Mouse (Mus musculus) lung, adult 2 months (tissue): ENCODE measurements around the gene Gpr135. TPM values are rescaled to one million over a fixed set of nuclear protein-coding genes. Genes with fewer than 3 reads are reported as not detected.

Source experiments
- DNase-seq: peaks from one replicate; pipeline ENCODE4 v3.0.0; 2022
- H3K4me1 ChIP-seq: fragments of 200-500 bp; 2 replicates; pipeline ENCODE4 v1.6.1; 2011; ENCODE audit warnings: low read length; ENCODE audit not compliant: control insufficient read depth, insufficient read depth
- H3K4me3 ChIP-seq: fragments of 200-500 bp; replicated peaks from 2 replicates; pipeline ENCODE3; 2011; ENCODE audit warnings: low read depth, mild to moderate bottlenecking, control low read depth, low read length; ENCODE audit errors: extremely low read depth
- CTCF ChIP-seq: fragments of 200-500 bp; IDR thresholded peaks from 2 replicates; pipeline ENCODE4 v1.5.1; 2011; ENCODE audit warnings: mild to moderate bottlenecking, low read length, control low read depth; ENCODE audit not compliant: insufficient read depth
- POLR2A ChIP-seq: fragments of 200-500 bp; IDR thresholded peaks from 2 replicates; pipeline ENCODE4 v1.6.1; 2011; ENCODE audit warnings: low read depth, mild to moderate bottlenecking, control low read depth, low read length, borderline replicate concordance; ENCODE audit errors: extremely low read depth
- WGBS: fragments of 180-500 bp; shearing (Covaris S2); methylation state at CpG from one replicate; pipeline ENCODE4 v1.1.7; 2018; 5-methylcytosine and 5-hydroxymethylcytosine counted together
- polyA plus RNA-seq: library from polyadenylated mRNA; depleted of rRNA; stranded (reverse); fragments of >200 nt; gene quantifications from 2 replicates; pipeline ENCODE4 v1.2.3, GENCODE M21; 2012; rRNA removed

Gpr135 gene
- polyA plus RNA-seq: 1.4 and 1.9 TPM in 2 replicates

DNA sequence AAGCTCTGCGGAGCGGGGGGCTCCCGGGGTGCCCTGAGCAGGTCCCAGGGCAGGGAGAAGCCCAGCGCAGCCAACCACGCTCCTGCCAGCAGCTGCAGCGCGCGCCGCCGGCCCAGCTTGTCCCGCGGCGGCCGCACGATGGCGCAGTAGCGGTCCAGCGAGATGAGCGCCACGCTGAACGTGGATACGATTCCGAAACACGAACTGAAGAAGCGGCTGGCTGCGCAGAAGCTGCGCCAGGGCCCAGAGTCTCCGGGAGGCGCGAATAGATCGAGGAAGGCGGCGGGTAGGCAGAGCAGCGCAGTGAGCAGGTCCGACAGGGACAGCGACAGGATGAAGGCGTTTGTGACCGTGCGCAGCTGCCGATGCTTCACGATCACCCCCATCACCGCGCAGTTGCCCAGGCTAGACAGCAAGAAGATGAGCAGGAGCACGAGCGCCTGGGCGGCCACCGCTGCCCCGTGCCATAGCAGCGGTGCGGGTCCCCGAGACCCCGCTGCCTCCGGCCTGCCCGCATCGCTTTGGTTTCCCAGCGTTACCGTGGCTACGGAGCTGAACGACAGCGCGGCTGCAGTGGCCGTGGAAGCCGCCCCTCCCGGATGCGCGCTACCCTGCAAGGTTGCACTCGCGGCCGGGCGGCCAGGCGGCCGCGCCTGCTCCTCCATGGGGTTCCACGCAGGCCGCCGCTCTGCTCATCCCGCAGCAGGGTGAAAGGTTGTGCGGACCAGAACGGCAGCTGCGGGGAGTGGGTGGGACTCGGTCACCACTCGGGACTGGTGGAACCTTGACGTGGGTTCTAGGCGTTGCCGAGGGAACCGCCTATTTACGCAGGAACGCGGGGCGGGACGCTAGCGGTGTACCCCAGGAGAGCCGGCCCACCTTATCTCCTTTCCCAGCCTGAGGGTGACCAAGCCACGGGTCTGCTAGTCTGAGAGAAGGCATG is at the start of gene Gpr135:
TSS of gene Gpr135 (minus strand) at position 799 of the 943 bp plus-strand sequence.
- TF ChIP-seq CTCF: peak; percentile 57
- no peak for TF ChIP-seq POLR2A
- DNase-seq: peak; percentile 81
- peaks cover 5% of the 10 kb centered on the region for H3K4me1 ChIP-seq
- H3K4me3 ChIP-seq: peak within 1 kb of the TSS; percentile 72
- WGBS: under 1% methylated on average over 94 of the region's 94 CpGs

- TF ChIP-seq POLR2A (no peak), CTCF (no peak)
- Histone ChIP-seq H3K4me3 (no peak overlapping the region), H3K4me1 (no peaks in the 10 kb centered on the region)
- WGBS: 65% methylated on average over 21 of the region's 23 CpGs
- no peak for DNase-seq
Observed at GRCm38 (mm10) chr12:72115686-72116345, 44.9 kb upstream of the Gpr135 start.

DNA sequence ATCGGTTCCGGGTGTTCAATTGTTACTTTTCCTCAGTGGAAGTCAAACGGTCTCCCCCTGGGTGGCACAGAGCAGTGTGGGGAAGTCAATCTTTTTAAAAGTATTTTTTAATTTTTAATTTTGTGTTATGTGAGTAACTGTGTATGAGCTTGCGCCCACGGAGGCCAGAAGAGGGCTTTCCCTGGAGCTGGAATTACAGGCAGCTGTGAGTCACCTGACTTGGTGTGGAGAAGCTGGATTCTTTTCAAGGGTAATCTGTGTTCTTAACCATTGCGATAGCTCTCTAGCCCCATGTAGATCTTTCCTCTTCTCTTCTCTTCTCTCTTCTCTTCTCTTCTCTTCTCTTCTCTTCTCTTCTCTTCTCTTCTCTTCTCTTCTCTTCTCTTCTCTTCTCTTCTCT is 44.2 kb upstream of the Gpr135 start:
- Histone ChIP-seq H3K4me3 (no peak overlapping the region), H3K4me1 (no peaks in the 10 kb centered on the region)
- 65% methylated on average over 6 of the region's 6 CpGs for WGBS
- TF ChIP-seq POLR2A: no peak
- no peak for TF ChIP-seq CTCF
- no peak for DNase-seq

DNA sequence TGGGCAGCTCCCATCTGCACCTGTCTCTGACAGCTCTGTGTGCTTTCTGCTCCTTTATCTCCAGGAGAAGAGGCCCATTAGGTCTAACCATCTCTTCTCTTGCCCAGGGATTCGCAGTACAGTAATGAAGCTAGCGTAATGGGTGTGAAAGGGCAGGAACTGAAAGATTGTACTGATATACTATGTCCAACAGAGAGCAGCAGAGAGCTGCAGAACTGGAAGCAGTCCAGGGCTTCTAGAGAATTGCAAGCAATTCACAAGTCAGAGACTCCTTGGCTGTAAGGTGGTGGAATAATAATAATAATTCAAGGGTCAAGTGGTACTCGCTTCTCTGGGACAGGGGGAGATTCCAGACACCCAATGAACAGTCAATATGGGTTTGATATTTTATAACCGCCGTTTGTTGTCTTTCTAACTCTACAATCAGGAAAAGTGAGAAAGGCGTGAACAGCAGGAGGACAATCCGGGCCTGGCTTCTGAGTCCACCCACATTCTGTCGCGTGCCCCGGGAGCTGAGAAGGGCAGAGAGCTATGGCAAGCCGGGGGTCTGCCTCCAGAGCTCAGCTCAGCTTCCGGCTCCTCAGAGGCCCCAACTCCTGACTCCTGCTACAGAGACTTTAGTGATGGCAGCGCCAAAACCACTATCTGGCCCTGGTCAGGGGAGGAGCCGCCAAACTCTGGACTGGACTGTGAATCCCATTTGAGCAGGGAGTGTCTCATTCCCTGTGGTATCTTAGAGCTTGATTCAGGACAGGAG is 33.8 kb upstream of the Gpr135 start:
- H3K4me3 ChIP-seq: no peak overlapping the region

DNA sequence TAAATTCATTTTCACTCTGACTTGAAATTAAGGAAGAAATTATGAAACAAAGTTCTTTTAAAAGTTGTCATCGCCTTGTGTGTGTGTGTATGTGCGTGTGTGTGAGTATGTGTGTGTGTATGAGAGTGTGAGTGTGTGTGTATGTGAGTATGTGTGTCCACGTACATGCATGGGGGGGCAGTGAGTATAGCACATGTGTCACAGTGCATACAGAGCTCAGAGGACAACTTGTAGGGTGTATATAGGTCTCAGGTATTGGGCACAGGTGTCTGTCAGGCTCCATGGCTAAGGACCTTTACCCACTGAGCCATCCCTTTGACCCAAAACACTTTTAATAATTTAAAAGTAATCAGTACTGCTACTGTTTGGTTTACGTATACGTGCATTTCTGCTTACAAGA is 33.1 kb upstream of the Gpr135 start:
- no peak overlapping the region for H3K4me3 ChIP-seq
- no peak for DNase-seq
- WGBS: 76% methylated on average over 5 of the region's 5 CpGs

More for the DNA sequence above, 33.8 kb upstream of the Gpr135 start:
- H3K4me1 ChIP-seq: no peaks in the 10 kb centered on the region
- DNase-seq: peak; percentile 36
- 29% methylated on average over 14 of the region's 14 CpGs for WGBS
- TF ChIP-seq POLR2A (no peak), CTCF (peak; percentile 38; the same call in 1 of the 2 replicates)

DNA sequence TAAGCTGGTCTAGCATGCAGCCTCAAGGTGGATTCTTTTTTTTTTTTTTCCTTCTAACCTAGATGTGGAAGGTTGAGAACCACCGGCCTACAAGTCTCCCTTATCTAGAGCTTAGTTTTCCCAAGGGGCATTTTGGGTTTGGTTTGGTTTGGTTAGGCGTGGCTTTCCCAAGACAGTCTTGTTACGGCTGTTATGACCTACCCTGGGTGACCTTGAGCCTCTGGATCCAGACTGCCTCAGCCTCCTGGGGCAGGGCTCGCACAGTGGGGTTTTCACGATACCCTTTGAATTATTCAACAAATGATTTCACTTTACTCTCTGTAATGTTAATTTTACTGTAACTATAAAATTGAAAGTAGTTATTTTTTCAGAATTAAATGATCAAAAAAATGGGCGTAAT is 31.9 kb upstream of the Gpr135 start:
- Histone ChIP-seq H3K4me3 (no peak overlapping the region), H3K4me1 (no peaks in the 10 kb centered on the region)
- no peak for TF ChIP-seq CTCF
- no peak for TF ChIP-seq POLR2A
- 87% methylated on average over 6 of the region's 6 CpGs for WGBS
- DNase-seq: no peak

More for the DNA sequence above, 33.1 kb upstream of the Gpr135 start:
- TF ChIP-seq CTCF (no peak), POLR2A (no peak)
- H3K4me1 ChIP-seq: no peaks in the 10 kb centered on the region

- no peak overlapping the region for H3K4me3 ChIP-seq
- no peak for DNase-seq
- no peaks in the 10 kb centered on the region for H3K4me1 ChIP-seq
- 93% methylated on average over 8 of the region's 8 CpGs for WGBS
- no peak for TF ChIP-seq CTCF
- TF ChIP-seq POLR2A: no peak
Observed at GRCm38 (mm10) chr12:72096966-72097365, 26.0 kb upstream of the Gpr135 start.

- 91% methylated on average over 4 of the region's 4 CpGs for WGBS
- DNase-seq: no peak
- TF ChIP-seq CTCF: no peak
- TF ChIP-seq POLR2A: no peak
- Histone ChIP-seq H3K4me3 (no peak overlapping the region), H3K4me1 (0 out of 2 replicates have a peak, but pooled peaks cover 5% of the 10 kb centered on the region)
Observed at GRCm38 (mm10) chr12:72089802-72090201, 18.9 kb upstream of the Gpr135 start.
